Mouse (Mus musculus): ENCODE data around the gene Amdhd2. TPM values are rescaled to one million over a fixed set of nuclear protein-coding genes. Genes with fewer than 3 reads are reported as not detected.

Gene Amdhd2
- polyA plus RNA-seq (2014; fragmentation: Illumina TruSeq; extraction: RNeasy Lipid Tissue Mini Kit (QIAGEN cat#74804)), result not detected

GRCm38 (mm10) chr17:24163176-24163962 lies at the start of gene Amdhd2:
TSS of gene Amdhd2 (minus strand) at chr17:24163766.

GRCm38 (mm10) chr17:24209043-24209915 lies 45.7 kb upstream of the Amdhd2 start, which contains the start of gene Ntn3:
TSS of gene Ntn3 (minus strand) at chr17:24209531.

GRCm38 (mm10) chr17:24205284-24205888 lies 41.8 kb upstream of the Amdhd2 start, which contains the start of gene Tbc1d24:
TSS of gene Tbc1d24 (minus strand) at chr17:24205562.

GRCm38 (mm10) chr17:24169317-24170065 lies 5.9 kb upstream of the Amdhd2 start, which contains the start of gene Atp6v0c:
TSS of gene Atp6v0c (minus strand) at chr17:24169702.

GRCm38 (mm10) chr17:24150824-24151223 lies 12.7 kb downstream of the Amdhd2 start, which contains the start of gene Pdpk1:
TSS of gene Pdpk1 (minus strand) at chr17:24150924.

Other genes starting within 250 kb of the Amdhd2 start
- 4.1 TPM for gene Dcpp3, start 246.3 kb downstream of the Amdhd2 start, polyA plus RNA-seq (2014; fragmentation: Illumina TruSeq; extraction: RNeasy Lipid Tissue Mini Kit (QIAGEN cat#74804))
- not detected for gene Sbp, start 222.1 kb downstream of the Amdhd2 start, polyA plus RNA-seq (2014; fragmentation: Illumina TruSeq; extraction: RNeasy Lipid Tissue Mini Kit (QIAGEN cat#74804))
- gene Sbpl, start 208.5 kb downstream of the Amdhd2 start, polyA plus RNA-seq (2014; fragmentation: Illumina TruSeq; extraction: RNeasy Lipid Tissue Mini Kit (QIAGEN cat#74804)), result not detected
- gene Prss30, start 183.2 kb downstream of the Amdhd2 start, polyA plus RNA-seq (2014; fragmentation: Illumina TruSeq; extraction: RNeasy Lipid Tissue Mini Kit (QIAGEN cat#74804)), result 0.43 TPM
- not detected for gene Prss22, start 165.7 kb downstream of the Amdhd2 start, polyA plus RNA-seq (2014; fragmentation: Illumina TruSeq; extraction: RNeasy Lipid Tissue Mini Kit (QIAGEN cat#74804))
- gene Prss27, start 125.6 kb downstream of the Amdhd2 start, polyA plus RNA-seq (2014; fragmentation: Illumina TruSeq; extraction: RNeasy Lipid Tissue Mini Kit (QIAGEN cat#74804)), result not detected
- gene Kctd5, start 90.3 kb downstream of the Amdhd2 start, polyA plus RNA-seq (2014; fragmentation: Illumina TruSeq; extraction: RNeasy Lipid Tissue Mini Kit (QIAGEN cat#74804)), result 64.0 TPM
- 52.1 TPM for gene Pdpk1, start 12.8 kb downstream of the Amdhd2 start, polyA plus RNA-seq (2014; fragmentation: Illumina TruSeq; extraction: RNeasy Lipid Tissue Mini Kit (QIAGEN cat#74804))
- 42.9 TPM for gene Atp6v0c, start 5.9 kb upstream of the Amdhd2 start, polyA plus RNA-seq (2014; fragmentation: Illumina TruSeq; extraction: RNeasy Lipid Tissue Mini Kit (QIAGEN cat#74804))
- 18.2 TPM for gene Tbc1d24, start 41.8 kb upstream of the Amdhd2 start, polyA plus RNA-seq (2014; fragmentation: Illumina TruSeq; extraction: RNeasy Lipid Tissue Mini Kit (QIAGEN cat#74804))
- 0.48 TPM for gene Ntn3, start 45.8 kb upstream of the Amdhd2 start, polyA plus RNA-seq (2014; fragmentation: Illumina TruSeq; extraction: RNeasy Lipid Tissue Mini Kit (QIAGEN cat#74804))
- 4.7 TPM for gene Tedc2, start 57.1 kb upstream of the Amdhd2 start, polyA plus RNA-seq (2014; fragmentation: Illumina TruSeq; extraction: RNeasy Lipid Tissue Mini Kit (QIAGEN cat#74804))
- 5.2 TPM for gene Ccnf, start 87.7 kb upstream of the Amdhd2 start, polyA plus RNA-seq (2014; fragmentation: Illumina TruSeq; extraction: RNeasy Lipid Tissue Mini Kit (QIAGEN cat#74804))
- gene Abca17, start 187.3 kb upstream of the Amdhd2 start, polyA plus RNA-seq (2014; fragmentation: Illumina TruSeq; extraction: RNeasy Lipid Tissue Mini Kit (QIAGEN cat#74804)), result not detected
- 1.7 TPM for gene Abca3, start 188.2 kb upstream of the Amdhd2 start, polyA plus RNA-seq (2014; fragmentation: Illumina TruSeq; extraction: RNeasy Lipid Tissue Mini Kit (QIAGEN cat#74804))

All from ovary, adult 10 weeks (tissue).